Mouse (Mus musculus): ENCODE data around the gene Adra1d.

Gene Adra1d

DNA sequence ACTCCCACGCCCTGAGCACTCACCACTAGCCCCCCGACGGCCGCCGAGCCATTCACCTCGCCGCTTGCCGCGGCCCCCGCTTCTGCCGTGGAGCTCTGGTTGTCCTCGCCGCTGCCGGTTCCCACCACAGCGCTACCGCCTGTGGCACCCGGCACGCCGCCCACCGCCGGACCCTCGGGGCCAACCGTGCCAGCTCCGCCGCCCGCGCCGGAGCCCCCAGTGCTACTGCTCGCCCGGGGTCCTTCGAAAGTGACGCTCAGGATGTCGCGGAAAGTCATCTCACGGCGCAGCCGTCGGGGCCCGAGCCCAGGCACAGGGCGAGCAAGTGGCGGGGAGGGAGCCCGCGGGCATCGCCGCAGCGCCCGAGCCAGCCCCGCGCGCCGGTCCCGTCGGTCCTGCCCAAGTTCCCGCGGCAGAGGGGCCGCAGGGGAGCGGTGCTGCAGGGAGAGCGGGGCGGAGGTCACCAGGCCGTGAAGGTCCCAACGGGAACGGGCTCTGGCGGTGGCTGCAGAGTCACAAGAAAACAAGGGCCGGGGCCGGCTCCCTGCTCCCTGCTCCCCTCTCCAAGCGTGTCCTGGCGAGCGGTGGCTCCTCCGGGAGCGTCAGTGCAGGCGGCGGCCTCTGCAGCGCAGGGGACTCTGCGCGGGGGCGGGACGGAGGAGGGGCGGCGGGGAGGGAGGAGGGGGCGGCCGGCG lies at the start of gene Adra1d:
TSS of gene Adra1d (minus strand) at position 393 of the 695 bp plus-strand sequence.
- no peak for DNase-seq (ENCODE audit: low spot score)

DNA sequence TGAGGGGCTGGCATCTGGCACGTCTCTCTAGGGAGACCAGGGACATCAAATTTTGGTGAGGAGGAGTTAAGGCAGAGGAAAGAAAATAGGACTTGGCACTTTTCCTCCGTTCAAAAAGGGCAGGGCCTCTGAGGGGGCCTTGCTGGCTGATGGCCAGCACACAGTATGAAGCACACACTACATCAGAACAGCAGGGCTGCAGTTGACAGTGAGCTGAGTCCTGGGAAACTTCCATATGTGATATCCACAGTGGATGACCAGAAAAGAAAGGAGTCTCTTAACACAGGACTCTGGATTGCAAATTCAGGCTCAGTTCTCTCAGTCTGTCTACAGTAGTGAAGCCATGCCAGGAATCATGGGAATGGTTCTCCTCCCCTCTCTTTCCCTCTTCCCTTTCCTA lies 39.8 kb upstream of the Adra1d start:
- no peak for DNase-seq (ENCODE audit: low spot score)

DNA sequence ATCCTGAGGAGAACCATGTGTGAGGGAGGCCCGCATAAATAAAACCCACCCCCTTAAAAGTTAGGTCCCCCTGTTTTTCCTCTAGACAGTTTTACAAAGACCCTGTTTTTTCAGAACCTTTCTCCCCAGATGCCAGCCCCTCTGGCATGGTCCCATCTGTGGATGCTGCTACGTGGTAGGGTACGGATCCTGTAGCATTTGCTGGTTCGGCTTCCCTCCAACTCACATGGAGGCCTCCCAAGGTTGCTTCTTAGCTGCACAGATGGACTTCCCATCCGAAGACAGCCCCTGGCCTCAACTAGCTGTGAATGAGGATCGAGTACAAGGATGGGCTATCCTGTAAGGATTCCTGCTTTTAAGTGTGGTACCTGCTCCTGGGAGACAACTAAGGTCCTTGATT lies 32.8 kb upstream of the Adra1d start:
- DNase-seq (ENCODE audit: low spot score), result no peak

DNA sequence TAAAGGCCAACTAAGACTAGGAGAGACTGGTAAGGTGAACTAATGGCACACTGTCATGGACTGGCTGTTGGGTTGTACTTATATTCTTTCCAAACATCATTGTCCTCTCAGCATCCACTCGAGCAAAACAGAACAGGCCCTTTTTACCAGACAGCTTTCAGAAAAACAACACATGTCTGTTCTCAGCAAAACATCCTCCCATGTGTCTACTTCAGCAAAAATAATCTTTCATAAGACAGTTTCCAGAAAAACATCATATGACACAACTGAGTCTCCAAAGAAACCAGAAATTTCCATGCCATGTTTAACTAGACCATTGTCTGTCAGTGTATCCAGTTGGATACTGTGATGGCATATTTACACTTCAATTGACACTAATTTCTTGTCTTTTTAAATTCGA lies 25.4 kb upstream of the Adra1d start:
- no peak for DNase-seq (ENCODE audit: low spot score)

DNA sequence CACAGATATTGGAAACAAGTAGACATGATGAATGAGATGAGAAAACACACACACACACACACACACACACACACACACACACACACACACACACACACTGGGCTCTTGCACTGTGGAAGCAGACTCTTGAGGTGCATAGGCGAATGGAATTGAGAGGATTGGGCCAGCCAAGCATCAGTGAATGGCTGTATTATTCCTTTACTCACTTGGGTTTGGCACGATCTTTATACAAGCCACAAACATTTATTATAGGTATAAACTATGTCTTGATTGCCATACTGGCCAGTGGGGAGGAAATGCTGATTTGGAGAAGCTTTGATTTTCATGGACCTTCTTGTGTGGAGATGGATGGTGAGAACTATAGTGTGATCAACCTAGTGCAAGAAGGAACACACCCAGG lies 19.4 kb upstream of the Adra1d start:
- no peak for DNase-seq (ENCODE audit: low spot score)

DNA sequence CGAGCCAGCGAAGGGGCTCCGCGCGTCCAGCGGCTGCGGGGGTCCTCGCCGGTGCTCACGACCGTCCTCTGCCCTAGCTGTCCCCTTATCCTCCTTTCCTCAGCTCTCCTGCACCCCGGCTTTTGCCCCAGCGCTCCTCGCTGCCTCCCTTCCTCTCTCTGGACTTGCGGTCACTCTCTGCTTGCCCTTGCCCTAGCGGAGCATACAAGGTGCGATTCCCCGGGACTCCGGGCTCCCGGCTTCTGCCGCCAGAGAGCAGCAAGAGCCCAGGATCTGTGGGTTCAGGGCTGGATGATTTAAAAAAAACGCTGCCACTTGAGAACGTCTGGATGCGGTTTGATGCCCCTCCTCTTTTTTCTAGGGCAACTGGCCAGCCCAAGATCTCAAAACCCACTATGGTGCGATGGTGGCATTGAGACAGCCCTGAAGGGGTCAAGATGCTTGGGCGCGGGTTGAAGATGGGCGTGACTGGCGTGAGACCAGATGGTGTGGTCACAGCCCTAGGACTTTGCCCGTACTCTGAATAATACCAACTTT lies 571 bp upstream of the Adra1d start:
- DNase-seq (ENCODE audit: low spot score), result peak; percentile 45

DNA sequence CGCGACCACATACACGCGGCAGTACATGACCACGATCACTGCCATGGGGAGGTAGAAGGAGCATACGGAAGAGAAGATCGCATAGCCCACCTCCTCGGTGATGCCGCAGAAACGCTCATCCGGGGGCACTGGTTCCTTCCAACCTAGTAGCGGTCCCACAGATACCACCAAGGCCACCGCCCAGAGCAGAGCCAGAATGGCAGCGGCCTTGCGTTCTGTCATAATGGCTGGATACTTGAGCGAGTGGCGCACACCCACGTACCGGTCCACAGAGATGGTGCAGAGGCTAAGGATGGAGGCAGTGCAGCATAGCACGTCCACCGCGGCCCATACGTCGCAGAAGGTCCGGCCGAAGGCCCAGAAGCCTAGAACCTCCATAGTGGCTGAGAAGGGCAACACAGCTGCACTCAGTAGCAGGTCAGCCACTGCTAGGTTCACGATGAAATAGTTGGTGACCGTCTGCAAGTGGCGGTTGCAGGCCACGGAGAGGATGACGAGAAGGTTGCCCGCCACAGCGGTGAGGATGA lies 676 bp downstream of the Adra1d start:
- DNase-seq (ENCODE audit: low spot score), result no peak

DNA sequence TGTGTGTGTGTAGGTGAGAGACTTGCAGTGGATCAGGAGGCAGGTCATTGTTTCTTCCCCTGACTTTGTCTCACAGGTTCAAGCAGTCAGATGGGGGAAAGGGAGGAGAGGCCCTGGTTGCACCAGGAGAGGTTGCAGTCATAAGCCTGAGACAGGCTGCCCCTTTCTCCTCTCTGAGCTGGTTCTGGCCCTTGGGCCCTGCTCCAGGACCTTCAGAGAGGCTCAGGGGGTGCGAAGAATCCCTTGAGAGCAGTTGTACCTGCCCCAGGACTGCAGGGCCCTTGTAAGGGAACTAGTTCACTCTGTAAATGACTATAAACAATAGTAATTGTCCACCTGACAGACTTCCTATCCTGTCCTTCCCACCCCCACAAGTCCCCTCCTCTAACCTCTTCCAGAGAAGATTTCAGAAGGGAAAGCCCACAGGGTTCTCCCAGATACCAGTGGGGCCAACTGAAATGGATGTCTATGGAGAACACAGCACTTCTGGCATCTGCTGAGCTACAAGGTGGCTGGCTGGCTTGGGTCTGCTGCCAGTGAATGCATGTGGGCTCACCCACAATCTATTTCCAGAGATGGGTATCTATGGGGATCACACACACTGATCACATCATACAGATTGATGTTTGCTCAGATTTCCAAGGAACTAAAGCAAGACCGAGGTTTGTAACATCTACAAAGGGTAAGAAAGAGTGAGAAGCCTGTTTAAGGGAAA lies 1.7 kb downstream of the Adra1d start:
- DNase-seq (ENCODE audit: low spot score), result no peak

DNA sequence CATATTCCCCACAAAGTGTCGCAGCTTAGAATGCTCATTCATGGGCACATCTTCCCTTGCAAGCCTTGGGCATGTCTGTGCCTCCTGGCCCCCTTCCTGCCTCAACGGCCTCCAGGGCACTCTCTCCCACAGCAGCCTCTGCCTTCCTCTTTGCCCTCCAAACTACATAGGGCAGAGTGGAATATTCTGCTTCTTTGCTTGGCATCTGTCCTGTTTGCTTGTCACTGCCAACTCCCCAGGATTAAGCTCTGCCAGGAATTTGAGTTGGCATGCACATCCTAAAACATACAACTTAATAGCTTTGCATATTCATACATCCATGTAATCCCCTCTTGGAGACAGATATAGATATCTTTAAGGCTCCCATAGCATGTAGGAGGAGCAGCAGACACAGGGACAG lies 4.2 kb downstream of the Adra1d start:
- no peak for DNase-seq (ENCODE audit: low spot score)

DNA sequence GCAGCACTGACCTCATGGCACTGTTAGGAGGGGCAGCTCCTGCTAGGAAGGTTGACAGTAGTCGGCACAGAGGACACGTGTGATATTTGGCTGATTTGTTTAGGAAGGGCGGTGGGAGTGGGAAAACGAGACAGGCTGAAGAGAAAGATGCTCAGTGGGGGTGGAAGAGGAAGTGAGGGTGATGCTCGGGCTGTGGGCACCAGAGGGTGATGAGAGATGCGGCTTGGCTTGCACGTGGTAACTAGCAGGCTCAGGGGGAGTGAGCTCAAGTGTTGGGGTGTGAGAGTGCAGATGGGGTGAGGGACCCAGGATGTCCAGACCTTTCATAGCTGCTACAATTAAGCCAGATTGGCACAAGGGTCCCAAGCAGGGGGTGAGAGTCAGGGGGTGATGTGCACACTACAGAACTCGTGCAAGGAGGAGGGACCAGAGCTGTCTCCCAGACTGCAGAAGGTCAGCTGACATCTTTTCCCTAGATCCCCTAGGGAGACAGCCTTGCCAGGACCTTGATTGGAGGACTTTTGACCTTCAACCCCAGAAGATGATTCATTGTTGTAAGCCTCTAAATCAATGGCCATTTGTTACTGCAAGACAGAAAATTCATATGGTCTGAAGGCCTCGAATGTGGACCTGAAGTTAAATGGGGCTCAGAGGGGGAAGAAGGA lies 9.2 kb downstream of the Adra1d start:
- DNase-seq (ENCODE audit: low spot score), result no peak

DNA sequence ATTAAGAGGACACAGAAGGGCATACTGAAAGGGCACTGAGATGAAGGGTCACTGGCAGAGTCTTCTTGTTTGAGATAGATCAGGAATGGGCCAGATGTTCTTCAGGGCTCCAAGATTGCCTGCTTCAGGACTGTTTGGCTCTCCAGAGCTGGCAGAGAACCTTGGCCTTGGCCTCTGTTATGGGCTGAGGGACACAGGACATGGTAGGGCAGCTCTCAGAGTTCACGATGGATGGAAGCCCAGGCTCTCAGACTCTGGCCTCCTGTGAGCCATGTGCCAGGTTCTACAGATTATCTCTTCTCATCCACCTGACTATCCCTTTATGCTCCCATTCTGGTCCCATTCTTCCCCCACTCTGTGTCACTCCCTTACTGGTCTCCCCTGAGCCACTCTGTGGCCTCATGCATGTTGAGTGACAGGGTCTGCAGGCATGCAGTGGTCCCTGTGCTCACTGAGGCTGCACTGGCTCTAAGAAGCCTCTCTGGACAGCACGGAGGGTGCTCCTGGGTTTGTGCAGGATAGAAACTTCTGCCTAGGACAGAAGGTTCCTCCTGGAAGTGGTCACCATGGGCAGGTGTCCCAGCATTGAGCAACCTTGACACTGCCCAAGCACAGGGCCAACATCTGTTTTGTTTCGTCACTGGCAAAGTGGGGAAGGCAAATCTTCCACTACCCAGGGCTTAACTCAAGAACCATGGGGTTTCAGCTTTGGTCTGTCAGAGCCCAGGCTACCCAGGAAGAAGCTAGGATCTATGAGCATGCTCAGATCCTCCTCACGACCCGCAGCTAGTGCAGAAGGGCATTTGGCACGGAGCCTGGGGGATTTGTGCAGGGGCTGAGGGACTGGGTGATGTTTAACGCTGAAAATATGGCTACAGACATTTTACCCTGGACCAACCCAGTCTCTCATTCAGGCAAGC lies 10.1 kb downstream of the Adra1d start:
- DNase-seq (ENCODE audit: low spot score), result no peak

DNA sequence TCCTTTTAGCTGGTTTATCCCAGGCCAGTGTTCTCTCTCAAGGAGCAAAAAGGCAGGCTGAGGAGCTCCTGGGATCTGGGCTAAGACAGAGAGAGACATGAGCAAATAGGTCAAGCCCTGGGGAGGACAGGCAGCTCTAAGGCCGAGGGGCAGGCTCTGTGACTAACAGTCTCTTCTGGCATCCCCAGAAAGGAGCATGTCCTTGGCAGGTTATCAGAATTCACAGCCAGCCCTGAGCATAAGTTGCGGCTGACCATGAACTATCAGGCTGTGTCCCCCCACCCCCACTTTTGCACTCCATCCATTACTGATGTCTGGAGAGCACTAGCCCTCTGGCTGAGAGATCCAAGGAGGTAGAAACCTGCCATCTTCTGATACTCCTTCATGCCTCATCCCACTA lies 11.2 kb downstream of the Adra1d start:
- DNase-seq (ENCODE audit: low spot score), result no peak

DNA sequence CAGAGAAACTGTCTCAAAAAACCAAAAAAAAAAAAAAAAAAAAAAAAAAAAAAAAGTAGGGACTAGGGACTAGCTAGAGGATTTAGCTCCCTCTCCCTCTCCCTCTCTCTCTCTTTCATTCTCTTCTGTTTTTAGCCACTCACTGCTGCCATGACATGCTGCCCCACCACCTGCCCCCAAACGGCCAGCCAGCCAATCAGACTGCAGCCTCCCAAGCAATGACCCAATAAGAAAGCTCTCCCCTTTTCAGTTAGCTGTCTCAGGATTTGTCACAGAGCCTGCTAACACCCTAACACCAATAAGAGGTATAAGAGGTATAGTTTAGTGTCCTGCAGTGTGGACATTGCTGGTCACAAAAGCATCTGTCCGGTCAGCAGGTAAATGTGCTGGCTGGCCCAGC lies 11.6 kb downstream of the Adra1d start:
- DNase-seq (ENCODE audit: low spot score), result no peak

DNA sequence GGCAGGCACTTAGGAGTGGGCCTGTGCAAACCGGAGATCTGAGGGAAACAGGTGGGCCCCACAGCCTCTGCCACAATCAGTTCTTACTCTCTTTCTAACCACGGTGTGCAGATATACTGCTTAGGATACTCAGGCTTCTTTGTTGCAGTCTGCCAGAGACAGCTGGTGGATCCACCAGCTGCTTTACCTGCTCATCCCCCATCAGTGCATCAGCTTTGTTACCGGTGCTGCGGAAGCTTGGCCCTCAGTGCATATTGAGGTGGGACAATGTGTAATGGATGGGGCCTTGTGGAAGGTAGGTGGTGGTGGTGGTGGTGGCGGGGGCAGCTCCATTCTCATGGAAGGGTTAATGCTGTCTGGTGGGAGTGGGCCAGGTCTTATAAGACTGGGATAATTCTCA lies 13.0 kb downstream of the Adra1d start:
- no peak for DNase-seq (ENCODE audit: low spot score)

DNA sequence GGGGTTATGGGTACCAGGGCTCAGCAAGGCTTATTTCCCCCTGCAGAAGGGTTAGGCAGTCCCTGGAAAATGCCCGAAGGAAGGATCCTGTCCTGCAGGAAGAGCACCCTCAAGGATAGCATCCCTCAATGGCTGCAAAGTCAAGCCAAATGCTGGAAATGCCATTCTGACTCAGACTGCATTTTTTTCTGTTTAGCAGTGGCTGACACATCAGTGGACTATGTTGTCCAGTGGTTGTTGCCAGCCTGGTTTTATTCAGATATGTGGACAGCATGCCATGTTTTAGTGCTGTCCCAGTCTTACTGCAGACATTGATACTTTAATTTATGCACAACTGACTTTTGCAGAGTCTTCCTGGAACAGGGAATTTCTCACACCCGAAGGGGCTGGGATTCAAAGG lies 13.8 kb downstream of the Adra1d start:
- no peak for DNase-seq (ENCODE audit: low spot score)

DNA sequence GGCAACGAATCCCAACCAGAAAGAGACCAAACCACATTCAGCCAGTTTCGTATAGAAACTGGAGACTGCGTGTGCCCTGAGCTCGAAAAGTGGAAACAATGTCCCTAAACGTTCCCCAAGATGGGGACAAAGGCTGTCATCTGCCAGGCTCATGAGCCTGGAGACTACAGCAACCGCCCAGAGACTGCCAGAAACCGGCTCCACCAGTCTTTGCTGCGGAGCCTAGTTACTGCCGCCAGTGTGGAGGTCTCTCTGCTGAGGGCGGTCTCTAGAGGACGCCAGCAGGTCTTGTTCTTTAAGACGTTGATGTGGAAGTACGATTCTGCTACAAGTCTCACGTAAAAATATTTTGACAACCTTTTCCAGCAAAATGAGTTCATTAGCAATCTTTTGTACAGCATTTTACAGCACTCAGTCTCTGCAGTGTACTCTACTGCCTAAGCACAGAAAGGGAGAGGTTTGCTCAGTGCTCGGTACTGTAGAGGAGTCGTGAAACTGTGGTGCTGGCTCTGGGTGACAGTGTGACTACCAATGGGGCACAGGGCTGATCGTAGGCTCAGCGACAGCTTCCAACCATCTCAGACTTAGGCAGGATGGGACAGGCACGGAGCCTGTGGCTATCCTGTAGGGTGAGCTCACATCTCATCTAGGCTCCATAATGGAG lies 15.2 kb downstream of the Adra1d start:
- no peak for DNase-seq (ENCODE audit: low spot score)

DNA sequence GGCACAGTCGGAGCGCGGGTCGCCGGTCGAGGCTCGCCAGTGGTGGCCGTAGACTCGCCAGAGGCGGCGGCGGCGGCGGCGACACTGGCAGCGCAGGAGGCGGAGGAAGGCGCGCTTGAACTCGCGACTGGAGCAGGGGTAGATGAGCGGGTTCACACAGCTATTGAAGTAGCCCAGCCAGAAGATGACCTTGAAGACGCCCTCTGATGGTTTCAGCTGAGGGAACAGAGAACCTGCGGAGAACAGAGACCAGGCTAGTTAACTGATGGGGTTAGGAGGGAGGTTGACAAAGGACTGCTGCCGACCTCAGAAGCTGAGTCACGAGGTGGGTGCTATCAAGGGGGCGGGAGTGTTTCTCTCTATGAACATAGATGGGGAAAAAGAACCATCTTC lies 15.8 kb downstream of the Adra1d start:
- no peak for DNase-seq (ENCODE audit: low spot score)

DNA sequence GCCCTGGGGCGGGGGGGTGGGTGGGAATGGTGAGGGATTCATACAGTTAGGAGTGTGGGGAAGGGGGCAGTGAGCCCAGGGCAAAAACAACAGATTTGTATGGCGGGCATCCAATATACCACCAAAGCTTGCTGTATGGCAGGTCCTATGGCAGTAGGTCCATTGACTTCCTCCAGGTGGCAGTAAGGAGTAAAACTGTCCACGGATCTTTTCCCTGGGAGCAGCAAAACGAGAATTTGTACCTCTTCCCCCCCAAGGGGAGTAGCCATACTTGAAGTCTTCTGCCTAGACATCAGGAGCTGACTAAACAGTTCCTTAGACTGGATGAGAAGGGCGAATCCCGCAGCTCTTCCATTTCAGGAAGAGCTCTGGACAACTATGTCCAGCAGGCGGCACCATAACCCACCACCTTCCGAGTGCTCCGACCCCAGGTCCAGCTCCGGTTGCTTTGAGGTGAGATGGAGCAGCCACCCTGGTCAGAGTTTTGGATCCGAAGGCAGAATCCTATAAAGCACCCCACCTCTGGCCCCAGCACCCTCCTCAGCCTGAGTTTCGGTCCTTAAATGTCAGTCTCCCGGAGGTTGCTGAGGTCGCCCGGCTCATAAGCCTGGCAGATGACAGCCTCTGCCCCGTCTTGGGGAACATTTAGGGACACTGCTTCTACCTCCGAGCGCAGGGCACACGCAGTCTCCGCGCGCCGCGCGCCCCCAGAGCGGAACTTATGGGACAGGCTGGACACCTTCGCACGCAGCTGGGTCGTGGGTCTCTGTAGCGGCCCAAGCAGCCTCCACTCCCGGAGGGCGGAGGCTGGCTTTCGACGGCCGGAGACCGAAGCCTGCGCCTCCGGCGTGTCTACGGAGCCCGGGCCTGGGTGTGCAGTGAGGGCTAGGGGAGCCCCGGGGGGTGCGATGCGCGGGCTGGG lies 16.4 kb downstream of the Adra1d start:
- DNase-seq (ENCODE audit: low spot score), result peak; percentile 29

DNA sequence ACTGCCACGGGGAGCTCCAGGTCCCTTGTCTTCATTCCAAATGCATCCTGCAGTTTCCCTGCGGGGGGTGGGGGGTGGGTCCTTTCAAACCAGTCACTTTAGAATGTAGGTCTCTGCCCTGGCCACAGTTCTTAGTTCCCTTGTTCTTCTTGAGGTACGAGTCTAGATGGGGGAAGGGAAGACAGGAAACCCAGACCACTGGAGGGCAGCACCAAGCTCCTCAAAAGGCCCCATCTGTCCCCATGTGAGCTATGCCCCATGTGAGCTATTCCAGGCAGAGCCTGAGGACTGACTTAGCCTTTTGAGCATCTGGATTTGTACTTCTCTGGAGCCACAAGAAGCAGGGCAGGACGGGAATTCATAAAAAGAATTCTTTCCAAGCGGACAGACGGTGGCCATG lies 19.6 kb downstream of the Adra1d start:
- no peak for DNase-seq (ENCODE audit: low spot score)

DNA sequence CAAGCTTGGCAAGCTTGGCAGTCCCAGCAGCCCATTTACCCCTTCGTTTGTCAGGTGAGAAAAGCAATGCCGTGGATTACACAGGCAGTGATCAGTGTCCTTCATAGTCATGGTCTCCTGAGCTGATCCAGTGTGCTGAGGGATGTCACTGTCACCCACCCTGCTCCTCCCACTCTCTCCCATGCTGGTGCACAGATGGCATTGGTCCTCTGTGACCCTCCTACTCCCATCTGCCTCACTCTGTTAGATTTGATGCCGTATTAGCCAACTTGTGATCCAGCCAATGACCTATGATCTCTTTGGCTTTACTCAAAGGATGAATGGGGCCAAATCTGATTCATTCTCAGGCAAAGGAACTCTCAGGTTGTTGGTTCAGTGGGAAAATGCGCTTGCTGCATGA lies 20.4 kb downstream of the Adra1d start:
- DNase-seq (ENCODE audit: low spot score), result no peak

Data from lung, postnatal 25 days (tissue).